Mouse (Mus musculus) midbrain, embryonic 16.5 days (tissue): ENCODE measurements at regions not wholly inside any gene's neighbourhood (a gene's known extent, or its start where the extent isn't known, plus 50 kb on each side); places are given as distances from the start of the nearest gene placed in this dataset.

Experiments
- ATAC-seq: fragments of 200-750 bp; cut with Nextera tagmentation; 2 replicates; pipeline ENCODE4 v1.8.0; 2017; ENCODE audit warnings: moderate TSS enrichment
- H3K27ac ChIP-seq: fragments of 300-500 bp; sonication (generic); 2 replicates; pipeline ENCODE4 v1.5.1; 2014; ENCODE audit warnings: mild to moderate bottlenecking, low read length, mixed read lengths
- H3K27me3 ChIP-seq: fragments of 300-500 bp; sonication (generic); 2 replicates; pipeline ENCODE4 v1.6.1; 2014; ENCODE audit warnings: low read depth, low read length, mixed read lengths; ENCODE audit not compliant: control insufficient read depth, insufficient read depth
- H3K36me3 ChIP-seq: fragments of 300-500 bp; sonication (generic); 2 replicates; pipeline ENCODE4 v1.6.1; 2014; ENCODE audit warnings: mild to moderate bottlenecking, low read length, moderate library complexity, mixed read lengths; ENCODE audit not compliant: control insufficient read depth, insufficient read depth
- H3K4me1 ChIP-seq: fragments of 300-500 bp; sonication (generic); 2 replicates; pipeline ENCODE4 v1.6.1; 2014; ENCODE audit warnings: mild to moderate bottlenecking, low read length, mixed read lengths; ENCODE audit not compliant: control insufficient read depth, insufficient read depth
- H3K4me2 ChIP-seq: fragments of 300-500 bp; sonication (generic); 2 replicates; pipeline ENCODE4 v1.6.1; 2014; ENCODE audit warnings: mild to moderate bottlenecking, low read length, mixed read lengths
- H3K4me3 ChIP-seq: fragments of 300-500 bp; sonication (generic); 2 replicates; pipeline ENCODE4 v1.5.1; 2014; ENCODE audit warnings: low read depth, mild to moderate bottlenecking, low read length, moderate library complexity, mixed read lengths
- H3K9ac ChIP-seq: fragments of 300-500 bp; sonication (generic); 2 replicates; pipeline ENCODE4 v1.6.1; 2014; ENCODE audit warnings: low read depth, low read length, mixed read lengths
- H3K9me3 ChIP-seq: fragments of 300-500 bp; sonication (generic); replicated peaks from 2 replicates; pipeline ENCODE4 v1.6.1; 2014; ENCODE audit warnings: mild to moderate bottlenecking, low read length, mixed read lengths; ENCODE audit not compliant: control insufficient read depth, poor library complexity, severe bottlenecking
- WGBS: fragments of 180-500 bp; shearing (Covaris S2); extraction: QIAGEN DNeasy Blood & Tissue Kit; methylation state at CpG from one replicate; pipeline ENCODE4 v1.1.7; 2014; 5-methylcytosine and 5-hydroxymethylcytosine counted together

DNA sequence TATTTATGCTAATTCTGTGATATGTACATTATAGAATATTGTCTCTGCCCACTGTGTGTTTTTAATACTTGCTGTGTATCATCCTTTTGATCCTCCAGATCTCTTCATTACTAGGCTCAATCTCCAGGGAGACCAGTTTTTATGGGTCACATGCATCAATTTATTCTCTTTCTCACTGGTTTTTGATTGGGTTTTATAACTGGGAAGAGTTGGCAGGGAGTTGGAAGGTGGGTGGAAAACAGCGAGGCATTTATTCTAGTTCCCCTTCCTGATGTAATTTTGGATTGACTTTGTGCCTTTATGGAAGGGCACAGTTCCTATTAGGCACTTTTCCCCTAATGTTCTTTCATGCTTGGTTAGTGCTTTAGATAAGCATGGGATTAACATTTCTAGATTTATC, 241.4 kb upstream of the Cypt15 start:
- Histone ChIP-seq H3K9me3 (no peaks in the 10 kb centered on the region), H3K4me1 (no peaks in the 10 kb centered on the region), H3K36me3 (no peaks in the 10 kb centered on the region), H3K4me2 (no peak overlapping the region), H3K27ac (no peak overlapping the region), H3K9ac (no peak overlapping the region), H3K4me3 (no peak overlapping the region), H3K27me3 (no peaks in the 10 kb centered on the region)
- 52% methylated on average over 1 of the region's 1 CpGs for WGBS
- no peak for ATAC-seq

DNA sequence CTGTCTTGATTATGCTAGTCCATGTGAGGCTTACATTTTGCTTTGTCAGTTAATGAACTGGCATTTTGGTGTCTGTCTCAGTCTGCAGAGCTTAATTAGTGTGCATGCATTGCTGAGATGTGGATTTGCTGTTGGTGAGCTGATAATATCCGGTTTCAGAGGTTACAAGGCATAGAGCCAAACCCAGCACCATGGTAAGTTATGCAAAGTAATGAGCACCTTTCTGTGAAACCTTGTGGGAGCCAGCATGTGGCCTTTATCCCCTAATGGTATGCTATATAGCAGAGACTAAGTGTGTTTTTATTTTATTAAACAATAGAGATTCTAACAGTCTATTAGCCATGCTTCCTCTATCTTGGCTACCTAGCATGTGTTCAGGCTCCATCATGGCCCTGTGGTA, 240.1 kb upstream of the Cypt15 start:
- H3K4me1 ChIP-seq = no peaks in the 10 kb centered on the region
- no peaks in the 10 kb centered on the region for H3K9me3 ChIP-seq
- H3K4me2 ChIP-seq = no peak overlapping the region
- H3K4me3 ChIP-seq = no peak overlapping the region
- no peaks in the 10 kb centered on the region for H3K27me3 ChIP-seq
- 0 out of 2 replicates have a peak, but pooled peaks have one; percentile 28 for ATAC-seq
- H3K9ac ChIP-seq = no peak overlapping the region
- no peaks in the 10 kb centered on the region for H3K36me3 ChIP-seq
- no peak overlapping the region for H3K27ac ChIP-seq
- 39% methylated on average over 1 of the region's 1 CpGs for WGBS

DNA sequence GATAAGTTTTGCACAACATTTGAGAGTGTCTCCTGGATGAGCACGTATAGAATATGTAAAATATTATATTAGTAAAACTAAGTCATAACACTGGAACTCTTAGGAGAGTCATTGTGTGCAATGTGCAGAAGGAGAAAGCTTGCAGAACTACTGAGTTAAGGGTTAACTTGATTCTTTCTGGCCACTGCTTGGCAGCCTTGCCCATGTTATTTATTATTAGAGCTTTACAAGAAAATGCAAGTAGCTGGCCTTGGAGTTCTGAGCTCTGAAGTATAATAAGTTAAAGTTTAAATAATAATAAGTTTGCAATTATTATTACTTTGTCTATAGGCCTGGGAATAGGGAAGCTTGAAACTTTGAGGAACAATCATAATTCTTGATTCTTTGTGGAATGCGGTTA, 216.7 kb upstream of the Cypt15 start:
- Histone ChIP-seq H3K4me2 (no peak overlapping the region), H3K36me3 (no peaks in the 10 kb centered on the region), H3K9ac (no peak overlapping the region), H3K27me3 (no peaks in the 10 kb centered on the region), H3K4me1 (no peaks in the 10 kb centered on the region), H3K4me3 (no peak overlapping the region), H3K27ac (no peak overlapping the region), H3K9me3 (no peaks in the 10 kb centered on the region)
- no peak for ATAC-seq
- WGBS = 93% methylated on average over 2 of the region's 2 CpGs
